Mouse (Mus musculus) brain, embryonic 14.5 days (tissue): ENCODE data around the gene Uaca.

Experiments
- CTCF ChIP-seq: fragments of 200-500 bp; IDR thresholded peaks from 2 replicates; pipeline ENCODE4 v1.5.1; 2012; ENCODE audit warnings: inconsistent platforms, mild to moderate bottlenecking, moderate library complexity, borderline replicate concordance; ENCODE audit not compliant: insufficient read depth, insufficient read length; ENCODE audit errors: extremely low read depth
- POLR2A ChIP-seq: fragments of 200-500 bp; IDR thresholded peaks from 2 replicates; pipeline ENCODE4 v1.6.1; 2012; ENCODE audit warnings: mild to moderate bottlenecking, inconsistent platforms, borderline replicate concordance; ENCODE audit not compliant: poor library complexity, insufficient read depth, insufficient read length, severe bottlenecking; ENCODE audit errors: extremely low read depth

GRCm38 (mm10) chr9:60813139-60813880 is 19.0 kb downstream of the Uaca start:
- TF ChIP-seq CTCF: no peak
- no peak for TF ChIP-seq POLR2A
